ENCODE assay signal across 15 mouse cellular contexts in the genomic region with DNA sequence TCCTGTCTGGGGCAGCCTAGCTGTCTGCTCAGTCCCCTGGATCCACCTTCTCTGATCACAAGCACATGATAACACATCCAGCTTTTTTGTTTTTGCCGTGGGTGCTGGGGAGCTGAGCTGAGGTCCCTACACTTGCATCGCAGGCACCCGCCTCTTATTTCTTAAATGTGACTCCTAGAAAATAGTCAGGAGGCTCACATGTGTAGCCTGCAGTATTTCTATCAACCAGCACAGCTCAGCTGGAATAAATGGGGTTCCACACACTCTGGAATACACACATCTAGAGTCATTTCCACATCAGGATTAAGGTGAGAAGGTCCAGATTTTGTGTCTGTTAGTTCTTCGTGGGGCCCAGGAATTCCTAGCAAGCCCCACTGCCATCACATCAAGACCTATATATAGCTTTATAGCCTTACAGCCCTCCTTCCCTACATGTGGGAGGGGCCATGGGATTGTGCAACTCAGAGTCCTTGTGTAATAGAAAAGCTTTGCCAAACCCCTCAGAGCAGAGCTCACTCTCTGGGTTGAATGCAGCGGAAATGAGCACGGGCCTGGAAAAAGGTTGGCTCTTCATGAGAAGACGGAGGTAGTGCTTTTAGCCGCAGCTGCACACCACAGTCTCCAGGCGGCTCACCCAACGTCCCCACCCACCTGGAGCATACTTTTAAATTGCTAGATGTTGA. TPM values are rescaled to one million over a fixed set of nuclear protein-coding genes. Genes with fewer than 3 reads are reported as not detected.
DNase-seq lines count a peak whose midpoint lies in the region; ATAC-seq and TF ChIP-seq lines count a peak whose summit lies in the region.
"Had no signal": no experiment of that assay in that cellular context is flagged by ENCODE, and none has a peak within 500 bp of the region (broad histone marks: within the 10 kb centered on the region; RNA-seq: fewer than 3 reads in every experiment).

No protein-coding gene starts in this region.

- H3K9me3 ChIP-seq in liver, embryonic 16.5 days (replicated peaks; ENCODE audit: control insufficient read depth, low read length), result no peaks in the 10 kb centered on the region
- H3K9me3 ChIP-seq: midbrain, embryonic 15.5 days had no signal

- no peaks in the 10 kb centered on the region; the same call in none of the 2 replicates for H3K4me1 ChIP-seq in thymus, adult 2 months (replicated peaks; ENCODE audit: control insufficient read depth, insufficient read depth, low read length)
- no peaks in the 10 kb centered on the region for H3K4me1 ChIP-seq in liver, embryonic 16.5 days (ENCODE audit: control insufficient read depth, low read depth, low read length)
- H3K4me1 ChIP-seq: midbrain, embryonic 15.5 days had no signal

- H3K36me3 ChIP-seq in thymus, adult 2 months (ENCODE audit: control insufficient read depth, insufficient read depth, low read length), result no peaks in the 10 kb centered on the region
- no peaks in the 10 kb centered on the region for H3K36me3 ChIP-seq in liver, embryonic 16.5 days (ENCODE audit: control insufficient read depth, insufficient read depth)
- H3K36me3 ChIP-seq: midbrain, embryonic 15.5 days had no signal

- 0 out of 2 replicates have a peak, but pooled peaks have one; percentile 21 for ATAC-seq in frontal cortex, adult (ENCODE audit: low TSS enrichment)
- peak; percentile 72 for ATAC-seq in liver, embryonic 16.5 days (ENCODE audit: low read depth)
- ATAC-seq: hindbrain, embryonic 16.5 days; midbrain, embryonic 15.5 days had no signal

- H3K4me3 ChIP-seq in thymus, adult 2 months (ENCODE audit: control insufficient read depth, insufficient read depth, low read length), result no peak overlapping the region
- H3K4me3 ChIP-seq in liver, embryonic 16.5 days (ENCODE audit: low read depth, low read length), result no peak overlapping the region
- H3K4me3 ChIP-seq: erythroblast, embryonic 14.5 days; midbrain, embryonic 15.5 days had no signal

- no peak for DNase-seq in frontal cortex, adult 2 months (ENCODE audit: extremely low spot score in 1 of 2, low spot score in 1 of 2)
- DNase-seq in thymus, postnatal 0 days (ENCODE audit: low spot score), result peak; percentile 15
- DNase-seq in thymus, adult 2 months, result no peak
- peak; percentile 44 for DNase-seq in yolk sac, embryonic 10.5 days (ENCODE audit: low spot score)
- DNase-seq in urinary bladder, postnatal 25 days (ENCODE audit: low spot score), result no peak
- no peak for DNase-seq in kidney, postnatal 14 days
- DNase-seq: adrenal gland, postnatal 36 days; cerebellum, postnatal 25 days; right cerebral cortex, postnatal 4 days; thymus, postnatal 25 days had no signal

- 0 out of 2 replicates have a peak overlapping the region, but pooled peaks have one; percentile 24 for H3K4me2 ChIP-seq in liver, embryonic 16.5 days (ENCODE audit: low read depth, low read length)
- H3K4me2 ChIP-seq: midbrain, embryonic 15.5 days had no signal

- H3K27me3 ChIP-seq in thymus, adult 2 months (ENCODE audit: control insufficient read depth, insufficient read depth, low read length), result no peaks in the 10 kb centered on the region
- H3K27me3 ChIP-seq in liver, embryonic 16.5 days (ENCODE audit: control insufficient read depth, insufficient read depth, low read depth, low read length), result no peaks in the 10 kb centered on the region
- H3K27me3 ChIP-seq: midbrain, embryonic 15.5 days had no signal

- no peak overlapping the region for H3K27ac ChIP-seq in thymus, adult 2 months (ENCODE audit: control insufficient read depth, insufficient read depth, low read length)
- H3K27ac ChIP-seq in liver, embryonic 16.5 days (ENCODE audit: low read length), result no peak overlapping the region
- H3K27ac ChIP-seq: midbrain, embryonic 15.5 days had no signal

- TF ChIP-seq CTCF in thymus, adult 2 months (IDR thresholded peaks at IDR 0.05; ENCODE audit: borderline replicate concordance, control insufficient read depth, extremely low read depth, insufficient read depth, low read length, poor library complexity), result no peak

- no peak overlapping the region for H3K9ac ChIP-seq in liver, embryonic 16.5 days (ENCODE audit: low read depth, low read length)
- H3K9ac ChIP-seq: midbrain, embryonic 15.5 days had no signal

- WGBS in thymus, adult 2 months, result 61% methylated on average over 10 of the region's 10 CpGs
- 41% methylated on average over 10 of the region's 10 CpGs for WGBS in liver, embryonic 16.5 days (ENCODE audit: insufficient replicate concordance)

- TF ChIP-seq POLR2A in thymus, adult 2 months (IDR thresholded peaks at IDR 0.05; ENCODE audit: control insufficient read depth, extremely low read depth, insufficient read depth, low read length, poor library complexity), result no peak

RNA-seq across cellular contexts. Expression of a gene that starts 2.9 kb away (rescaled TPM):
- polyA plus RNA-seq in frontal cortex, adult 2 months (2012; rRNA removed), result 10.3 and 11.6 TPM in 2 replicates
- polyA plus RNA-seq in thymus, postnatal 0 days (2015; fragmentation: Nextera tagmentation; extraction: Ambion mirVana), result 9.5 and 10.7 TPM in 2 replicates
- polyA plus RNA-seq in thymus, adult 2 months (2012; rRNA removed), result 19.0 and 21.6 TPM in 2 replicates
- 9.7 and 10.7 TPM in 2 replicates for polyA plus RNA-seq in liver, embryonic 16.5 days (2015; fragmentation: Nextera tagmentation; extraction: Ambion mirVana)
- polyA plus RNA-seq: erythroblast, embryonic 14.5 days had no signal

RNA-seq across cellular contexts. Expression of a gene that starts 34.4 kb away (rescaled TPM):
- polyA plus RNA-seq in frontal cortex, adult 2 months (2012; rRNA removed), result 11.6 and 11.9 TPM in 2 replicates
- 0.59 and 0.68 TPM in 2 replicates for polyA plus RNA-seq in thymus, postnatal 0 days (2015; fragmentation: Nextera tagmentation; extraction: Ambion mirVana)
- polyA plus RNA-seq in thymus, adult 2 months (2012; rRNA removed), result 0.04 and 0.12 TPM in 2 replicates
- polyA plus RNA-seq in liver, embryonic 16.5 days (2015; fragmentation: Nextera tagmentation; extraction: Ambion mirVana), result 0.47 and 0.64 TPM in 2 replicates
- polyA plus RNA-seq: erythroblast, embryonic 14.5 days had no signal

Comparison
In these comparisons a context has a peak if more than half of its experiments do, and no peak if none do; other contexts are left out.
1. DNase-seq: peak in thymus, postnatal 0 days (single experiment) and yolk sac, embryonic 10.5 days (single experiment); none in frontal cortex, adult 2 months (0 of 2), thymus, adult 2 months (single experiment), urinary bladder, postnatal 25 days (single experiment) and kidney, postnatal 14 days (single experiment).